Mouse (Mus musculus) neural tube, embryonic 15.5 days (tissue): ENCODE data around the gene Itsn1. TPM values are rescaled to one million over a fixed set of nuclear protein-coding genes. Genes with fewer than 3 reads are reported as not detected.

ENCODE experiments used
- ATAC-seq: fragments of 200-750 bp; cut with Nextera tagmentation; 2 replicates; pipeline ENCODE4 v1.8.0; 2017; ENCODE audit warnings: mild to moderate bottlenecking, moderate TSS enrichment, moderate library complexity; ENCODE audit not compliant: low FRiP score
- H3K27ac ChIP-seq: fragments of 300-500 bp; sonication (generic); replicated peaks from 2 replicates; pipeline ENCODE4 v1.5.1; 2015; ENCODE audit warnings: mild to moderate bottlenecking, inconsistent platforms
- H3K27me3 ChIP-seq: fragments of 300-500 bp; sonication (generic); replicated peaks from 2 replicates; pipeline ENCODE4 v1.6.1; 2015; ENCODE audit warnings: inconsistent platforms
- H3K36me3 ChIP-seq: fragments of 300-500 bp; sonication (generic); 2 replicates; pipeline ENCODE4 v1.6.1; 2015; ENCODE audit warnings: inconsistent platforms
- H3K4me1 ChIP-seq: fragments of 300-500 bp; sonication (generic); 2 replicates; pipeline ENCODE4 v1.6.1; 2015; ENCODE audit warnings: inconsistent platforms
- H3K4me2 ChIP-seq: fragments of 300-500 bp; sonication (generic); 2 replicates; pipeline ENCODE4 v1.6.1; 2015; ENCODE audit warnings: inconsistent platforms, mild to moderate bottlenecking, moderate library complexity
- H3K4me3 ChIP-seq: fragments of 300-500 bp; sonication (generic); replicated peaks from 2 replicates; pipeline ENCODE4 v1.5.1; 2015; ENCODE audit warnings: mild to moderate bottlenecking, inconsistent platforms
- H3K9ac ChIP-seq: fragments of 300-500 bp; sonication (generic); replicated peaks from 2 replicates; pipeline ENCODE4 v1.6.1; 2015; ENCODE audit warnings: mild to moderate bottlenecking, inconsistent platforms
- H3K9me3 ChIP-seq: fragments of 300-500 bp; sonication (generic); replicated peaks from 2 replicates; pipeline ENCODE4 v1.6.1; 2016; ENCODE audit warnings: inconsistent platforms
- WGBS: fragments of 180-500 bp; shearing (Covaris S2); methylation state at CpG from one replicate; pipeline ENCODE4 v1.1.7; 2015; ENCODE audit warnings: mixed read lengths; 5-methylcytosine and 5-hydroxymethylcytosine counted together
- polyA plus RNA-seq: library from polyadenylated mRNA; unstranded; fragments of >200 nt; fragmentation: Nextera tagmentation; extraction: Ambion mirVana; gene quantifications from 2 replicates; pipeline ENCODE4 v1.2.1, GENCODE M21; 2015

Itsn1 gene
- polyA plus RNA-seq, 1 experiment from 2014 or later: 48.6 TPM

DNA sequence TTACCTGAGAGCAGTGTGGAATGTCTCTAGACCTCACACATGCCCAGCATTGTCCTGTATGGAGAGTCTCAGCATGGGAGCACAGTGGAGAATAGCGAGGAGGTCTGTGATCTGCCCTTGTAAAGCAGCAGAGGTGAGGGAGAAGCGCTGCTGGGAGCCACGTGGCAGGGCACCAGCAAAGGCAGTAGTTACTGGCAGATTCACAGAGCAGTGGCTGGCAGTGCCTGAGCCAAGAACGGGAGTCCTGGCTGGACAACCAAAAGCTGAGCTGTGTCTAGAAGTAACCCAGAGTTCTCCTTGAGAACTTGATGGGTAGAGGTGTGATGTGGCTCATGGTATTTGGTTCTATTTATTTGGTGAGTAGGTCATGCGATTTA is 137.2 kb downstream of the Itsn1 start:
- Histone ChIP-seq H3K27me3 (no peaks in the 10 kb centered on the region), H3K36me3 (peaks cover 62% of the 10 kb centered on the region), H3K4me2 (no peak overlapping the region), H3K9me3 (no peaks in the 10 kb centered on the region), H3K4me3 (no peak overlapping the region), H3K27ac (no peak overlapping the region; the same call in 1 of the 2 replicates), H3K4me1 (peaks cover 21% of the 10 kb centered on the region), H3K9ac (0 out of 2 replicates have a peak overlapping the region, but pooled peaks have one; percentile 1)
- WGBS: 82% methylated on average over 5 of the region's 5 CpGs
- ATAC-seq: no peak

DNA sequence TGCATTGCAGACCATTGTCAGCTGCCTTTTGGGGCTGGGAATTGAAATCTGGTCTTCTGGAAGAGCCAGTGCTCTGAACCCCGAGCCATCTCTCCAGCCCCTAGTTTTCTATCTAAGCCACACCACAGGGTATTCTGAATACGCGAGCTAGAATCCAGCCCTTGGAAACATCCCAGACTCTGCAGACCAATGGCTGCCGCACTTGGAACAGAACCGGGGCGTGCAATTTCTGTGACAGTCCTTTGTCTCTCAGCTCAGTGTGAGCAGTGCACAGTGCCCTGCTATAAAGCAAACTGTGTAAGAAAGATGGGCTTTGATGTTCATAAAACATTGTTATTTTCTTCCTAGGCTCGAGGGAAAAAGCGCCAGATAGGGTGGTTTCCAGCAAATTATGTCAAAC is 138.6 kb downstream of the Itsn1 start:
- Histone ChIP-seq H3K9me3 (no peaks in the 10 kb centered on the region), H3K4me3 (no peak overlapping the region), H3K36me3 (peaks cover 65% of the 10 kb centered on the region), H3K4me2 (no peak overlapping the region), H3K27me3 (no peaks in the 10 kb centered on the region), H3K4me1 (peaks cover 16% of the 10 kb centered on the region), H3K9ac (no peak overlapping the region), H3K27ac (peak overlapping the region; percentile 58; the same call in 1 of the 2 replicates)
- 78% methylated on average over 8 of the region's 8 CpGs for WGBS
- no peak for ATAC-seq

DNA sequence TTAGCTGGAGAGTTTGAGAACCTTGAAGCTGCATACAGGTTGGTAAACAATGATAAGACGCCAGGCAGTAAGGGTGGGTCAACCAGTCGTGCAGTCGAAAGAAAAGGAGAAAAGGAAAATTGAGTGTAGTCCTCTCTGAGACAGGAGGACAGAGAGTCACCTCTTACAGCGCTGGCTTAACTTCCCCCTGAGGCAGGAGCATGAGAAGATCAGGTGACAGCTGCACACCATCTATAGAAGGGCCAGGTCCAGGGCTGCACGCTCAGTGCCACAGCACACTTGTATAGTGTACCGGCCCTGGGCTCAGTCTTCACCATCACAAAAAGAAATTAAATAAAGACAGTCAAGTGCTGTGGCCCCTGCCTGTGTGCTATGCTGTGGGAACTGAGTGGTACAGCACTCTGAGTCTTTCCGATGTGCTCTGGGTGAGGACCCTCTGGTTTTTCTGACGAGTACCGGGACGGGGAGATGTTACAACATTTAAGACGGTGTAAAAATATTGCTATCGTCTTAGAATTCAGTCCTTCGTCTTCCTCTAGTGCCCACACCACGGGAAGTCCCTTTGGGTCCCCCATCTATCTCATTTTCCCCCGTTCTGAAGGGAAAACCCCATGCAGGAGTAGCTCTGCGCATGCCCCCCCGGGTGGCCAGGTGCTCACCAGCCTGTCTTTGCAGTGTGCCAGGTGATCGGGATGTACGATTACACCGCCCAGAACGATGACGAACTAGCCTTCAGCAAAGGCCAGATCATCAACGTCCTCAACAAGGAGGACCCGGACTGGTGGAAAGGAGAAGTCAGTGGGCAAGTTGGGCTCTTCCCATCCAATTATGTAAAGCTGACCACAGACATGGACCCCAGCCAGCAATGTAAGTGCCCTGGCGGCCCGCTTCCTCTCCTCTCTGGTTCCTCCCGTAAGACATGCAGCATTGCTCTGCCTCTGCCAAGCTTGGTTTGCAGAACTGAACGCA is 140.1 kb downstream of the Itsn1 start:
- no peak for ATAC-seq
- 0 out of 2 replicates have a peak overlapping the region, but pooled peaks have one; percentile 52 for H3K27ac ChIP-seq
- WGBS: 88% methylated on average over 28 of the region's 28 CpGs

DNA sequence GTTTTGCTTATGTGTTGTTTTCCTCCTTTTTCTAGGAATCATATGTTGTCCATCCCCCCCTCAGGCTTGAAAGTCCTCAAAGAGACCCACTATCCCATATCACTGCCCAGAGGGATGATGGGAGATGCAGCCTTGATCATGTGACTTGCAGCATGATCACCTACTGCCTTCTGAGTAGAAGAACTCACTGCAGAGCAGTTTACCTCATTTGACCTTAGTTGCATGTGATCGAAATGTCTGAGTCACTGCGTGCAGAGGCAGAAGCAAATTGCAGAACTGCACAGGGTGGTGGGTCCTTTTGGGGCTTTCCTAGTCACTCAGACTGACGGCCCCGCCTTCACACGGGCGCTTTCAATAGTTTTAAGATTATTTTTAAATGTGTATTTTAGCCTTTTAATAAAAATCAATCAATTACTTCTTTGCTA is 141.1 kb downstream of the Itsn1 start:
- Histone ChIP-seq H3K9ac (no peak overlapping the region), H3K4me1 (peaks cover 25% of the 10 kb centered on the region), H3K27ac (no peak overlapping the region), H3K4me2 (no peak overlapping the region), H3K9me3 (no peaks in the 10 kb centered on the region), H3K27me3 (no peaks in the 10 kb centered on the region), H3K36me3 (peaks cover 48% of the 10 kb centered on the region), H3K4me3 (no peak overlapping the region)
- no peak for ATAC-seq
- 97% methylated on average over 6 of the region's 6 CpGs for WGBS

More for the DNA sequence above, 140.1 kb downstream of the Itsn1 start:
- no peak overlapping the region for H3K9ac ChIP-seq
- no peak overlapping the region for H3K4me2 ChIP-seq
- peaks cover 55% of the 10 kb centered on the region for H3K36me3 ChIP-seq
- peaks cover 17% of the 10 kb centered on the region for H3K4me1 ChIP-seq
- no peak overlapping the region for H3K4me3 ChIP-seq
- no peaks in the 10 kb centered on the region for H3K27me3 ChIP-seq
- H3K9me3 ChIP-seq: no peaks in the 10 kb centered on the region

DNA sequence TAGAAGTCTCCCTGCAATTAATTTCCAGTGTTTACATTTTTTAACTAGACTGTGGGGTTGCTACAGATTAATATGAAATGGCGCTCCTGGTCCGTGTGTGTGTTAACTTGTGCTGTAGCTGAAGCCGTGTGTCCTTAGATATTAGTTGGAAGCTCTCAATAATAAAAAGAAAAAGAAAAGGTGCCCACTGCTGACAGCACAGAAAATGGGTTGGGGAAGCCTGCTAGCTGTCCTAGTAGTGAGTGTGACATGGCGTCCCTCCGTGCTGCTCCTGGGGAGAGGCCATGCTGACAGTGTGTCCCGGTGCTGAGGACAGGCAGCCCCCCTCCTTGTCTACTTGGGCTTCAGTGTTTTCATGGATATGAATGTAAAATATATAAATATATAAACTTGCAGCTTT is 142.1 kb downstream of the Itsn1 start:
- no peak for ATAC-seq

DNA sequence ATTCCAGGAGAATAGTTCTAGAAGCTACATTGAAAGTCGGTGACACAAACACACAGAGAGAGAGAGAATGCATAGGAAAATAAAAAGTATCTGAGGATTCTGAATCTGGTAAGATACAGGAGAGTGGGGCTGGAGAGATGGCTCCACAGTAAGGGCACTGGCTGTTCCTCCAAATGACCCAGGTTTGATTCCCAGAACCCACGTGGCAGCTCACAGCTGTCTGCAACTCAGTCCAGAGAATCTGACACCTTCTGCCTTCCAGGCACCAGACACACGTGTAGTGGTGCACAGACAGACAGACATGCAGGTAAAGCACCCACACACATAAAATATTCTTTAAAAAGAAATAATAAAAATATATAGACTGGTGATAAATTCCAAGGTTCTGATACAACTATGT is 144.6 kb downstream of the Itsn1 start:
- no peak overlapping the region for H3K27ac ChIP-seq
- H3K4me3 ChIP-seq: no peak overlapping the region

More for the DNA sequence above, 142.1 kb downstream of the Itsn1 start:
- Histone ChIP-seq H3K4me1 (peaks cover 25% of the 10 kb centered on the region), H3K9me3 (no peaks in the 10 kb centered on the region), H3K9ac (no peak overlapping the region), H3K36me3 (peaks cover 43% of the 10 kb centered on the region), H3K27me3 (no peaks in the 10 kb centered on the region), H3K4me2 (no peak overlapping the region), H3K4me3 (no peak overlapping the region), H3K27ac (no peak overlapping the region)
- WGBS: 96% methylated on average over 6 of the region's 6 CpGs

DNA sequence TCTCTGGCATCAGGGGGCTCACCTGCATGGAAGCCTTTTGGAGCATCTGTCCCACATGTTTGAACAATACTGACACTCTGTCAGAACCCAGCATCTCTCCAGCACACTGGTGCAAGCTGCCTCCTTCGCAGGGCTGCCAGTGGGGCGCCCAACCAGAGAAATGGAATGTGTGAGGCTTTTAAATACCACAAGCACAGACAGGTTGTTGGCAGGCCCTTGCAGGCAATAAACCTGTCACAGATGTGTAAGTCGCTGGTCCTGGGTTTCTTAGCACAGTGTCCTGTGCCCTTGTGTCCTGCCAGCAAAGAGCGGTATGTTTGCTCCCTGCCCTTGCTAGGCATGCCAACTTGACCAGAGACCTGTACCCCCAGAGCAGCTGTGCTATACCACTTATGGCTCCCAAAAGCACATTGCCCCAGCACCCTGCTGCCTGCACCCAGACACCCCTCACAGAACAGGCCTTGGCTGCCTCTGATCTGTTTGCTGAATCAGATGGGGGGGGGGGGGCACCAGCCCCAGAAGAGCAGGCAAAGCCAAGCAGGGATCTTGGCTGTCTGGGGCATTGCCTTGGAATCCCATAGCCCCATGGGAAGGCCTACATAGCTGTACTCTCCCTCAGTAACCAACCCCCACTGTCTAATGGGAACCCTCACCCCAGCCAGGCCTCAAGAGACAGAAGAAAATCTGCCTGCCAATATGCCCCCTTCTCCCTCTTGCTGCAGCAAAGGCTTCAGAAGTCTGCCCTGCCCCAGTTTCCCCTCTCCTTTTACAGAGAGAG is 146.7 kb downstream of the Itsn1 start:
- 52% methylated on average over 4 of the region's 4 CpGs for WGBS
- no peak overlapping the region for H3K4me2 ChIP-seq
- no peak overlapping the region for H3K4me3 ChIP-seq
- no peaks in the 10 kb centered on the region for H3K9me3 ChIP-seq
- no peaks in the 10 kb centered on the region for H3K27me3 ChIP-seq
- peak overlapping the region; percentile 75 for H3K27ac ChIP-seq
- peaks cover 24% of the 10 kb centered on the region for H3K4me1 ChIP-seq
- ATAC-seq: peak; percentile 77
- H3K36me3 ChIP-seq: peaks cover 21% of the 10 kb centered on the region
- H3K9ac ChIP-seq: no peak overlapping the region

More for the DNA sequence above, 144.6 kb downstream of the Itsn1 start:
- Histone ChIP-seq H3K9ac (no peak overlapping the region), H3K4me1 (peaks cover 24% of the 10 kb centered on the region), H3K36me3 (peaks cover 29% of the 10 kb centered on the region), H3K9me3 (no peaks in the 10 kb centered on the region), H3K27me3 (no peaks in the 10 kb centered on the region), H3K4me2 (no peak overlapping the region)
- ATAC-seq: no peak
- WGBS: 83% methylated on average over 3 of the region's 3 CpGs

DNA sequence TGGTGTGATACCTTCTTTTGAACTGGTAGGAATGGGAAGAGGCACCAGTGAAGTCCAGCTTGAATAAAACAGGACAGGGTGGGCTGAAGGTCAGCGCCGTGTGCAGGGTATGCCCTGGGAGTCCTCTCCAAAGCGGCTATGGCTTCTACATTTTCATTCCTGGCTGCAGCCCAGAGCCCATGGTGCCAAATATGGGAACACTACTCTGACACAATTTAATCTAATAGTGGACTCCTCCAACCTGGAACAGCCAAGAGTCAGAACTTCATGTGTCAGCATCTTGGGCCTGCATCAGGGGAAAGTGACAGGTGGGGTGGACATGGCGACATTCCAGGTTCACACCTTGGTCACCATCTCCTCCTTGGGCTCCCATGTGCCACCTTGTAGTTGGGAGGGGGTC is 147.4 kb downstream of the Itsn1 start:
- H3K36me3 ChIP-seq: peaks cover 22% of the 10 kb centered on the region
- peaks cover 27% of the 10 kb centered on the region for H3K4me1 ChIP-seq
- H3K27ac ChIP-seq: peak overlapping the region; percentile 75
- H3K9me3 ChIP-seq: no peaks in the 10 kb centered on the region
- no peak overlapping the region for H3K4me3 ChIP-seq
- no peaks in the 10 kb centered on the region for H3K27me3 ChIP-seq
- no peak for ATAC-seq
- no peak overlapping the region for H3K9ac ChIP-seq
- 89% methylated on average over 4 of the region's 4 CpGs for WGBS
- H3K4me2 ChIP-seq: no peak overlapping the region

DNA sequence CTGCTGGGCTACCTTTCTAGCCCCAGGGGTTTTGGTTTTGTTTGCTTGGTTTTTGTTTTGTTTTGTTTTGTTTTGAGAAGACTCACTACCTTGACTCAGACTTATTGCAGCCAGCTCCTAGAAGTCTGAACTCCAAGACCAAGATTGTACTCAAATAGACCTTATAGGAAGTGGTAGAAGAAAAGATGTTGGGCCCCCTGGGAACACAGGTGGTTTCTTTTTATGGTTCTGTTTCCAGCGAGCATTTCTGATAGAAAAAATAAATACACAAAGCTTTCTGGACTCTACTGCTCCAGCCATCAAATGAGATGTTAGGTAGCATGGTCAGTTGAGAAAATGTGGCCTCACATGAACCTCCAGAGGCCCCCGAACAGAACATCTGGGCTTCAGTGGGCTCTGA is 150.0 kb downstream of the Itsn1 start:
- Histone ChIP-seq H3K4me3 (no peak overlapping the region), H3K9ac (no peak overlapping the region), H3K4me1 (peaks cover 35% of the 10 kb centered on the region), H3K9me3 (no peaks in the 10 kb centered on the region), H3K27me3 (no peaks in the 10 kb centered on the region), H3K4me2 (no peak overlapping the region), H3K36me3 (peaks cover 20% of the 10 kb centered on the region), H3K27ac (no peak overlapping the region)
- ATAC-seq: no peak
- WGBS: 73% methylated on average over 2 of the region's 2 CpGs

DNA sequence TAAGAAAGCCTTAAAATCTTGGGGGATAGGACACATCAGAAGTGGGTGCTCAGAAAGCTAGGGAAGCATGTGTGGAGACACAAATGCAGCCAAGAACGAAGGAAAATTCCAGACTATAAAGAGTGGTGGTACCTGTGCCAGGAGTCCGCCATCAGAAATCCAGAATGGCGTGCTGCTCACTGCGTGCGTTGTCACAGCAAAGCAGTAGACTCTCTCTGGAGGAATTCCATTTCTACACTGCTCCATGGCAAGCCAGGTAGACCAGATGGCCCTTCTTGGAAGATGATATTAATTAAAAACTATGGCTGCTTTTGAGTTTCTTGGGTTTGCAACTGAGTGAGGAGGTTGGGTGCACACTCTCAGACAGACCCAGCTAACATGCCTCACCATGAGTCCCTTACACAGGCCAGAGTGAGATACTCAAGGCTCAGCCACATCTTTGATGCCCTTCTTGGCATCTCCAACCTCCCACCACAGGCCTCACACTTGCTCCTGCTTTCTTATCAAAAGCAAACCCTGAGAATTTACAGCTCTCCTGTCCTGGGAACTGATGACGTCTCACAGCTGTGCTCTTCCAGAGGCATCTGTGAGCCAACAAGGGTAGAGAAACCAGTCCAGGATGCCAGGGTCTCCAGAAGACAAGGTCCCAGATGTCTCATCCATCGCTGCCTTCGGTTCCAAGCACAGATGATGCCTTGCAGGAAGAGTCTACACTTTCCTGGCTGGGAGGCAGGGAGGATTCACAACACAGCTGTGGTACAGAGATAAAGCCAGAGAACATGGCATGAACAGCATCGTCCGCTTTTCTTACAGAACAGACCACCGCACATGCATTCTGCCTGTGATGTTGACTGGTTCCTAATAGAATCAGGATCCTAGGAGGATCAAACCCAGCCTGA is 152.0 kb downstream of the Itsn1 start:
- no peaks in the 10 kb centered on the region for H3K9me3 ChIP-seq
- H3K4me1 ChIP-seq: peaks cover 25% of the 10 kb centered on the region
- 91% methylated on average over 11 of the region's 11 CpGs for WGBS
- no peak overlapping the region for H3K4me2 ChIP-seq
- no peak overlapping the region for H3K9ac ChIP-seq
- peaks cover 20% of the 10 kb centered on the region for H3K36me3 ChIP-seq
- H3K27ac ChIP-seq: peak overlapping the region; percentile 72; the same call in 1 of the 2 replicates
- no peaks in the 10 kb centered on the region for H3K27me3 ChIP-seq
- H3K4me3 ChIP-seq: no peak overlapping the region
- no peak for ATAC-seq
